Mouse (Mus musculus): ENCODE measurements at regions not wholly inside any gene's neighbourhood (a gene's known extent, or its start where the extent isn't known, plus 50 kb on each side); places are given as distances from the start of the nearest gene placed in this dataset.
A peak's percentile ranks its signal among the peaks of the same experiment; 100 is the strongest.

DNA sequence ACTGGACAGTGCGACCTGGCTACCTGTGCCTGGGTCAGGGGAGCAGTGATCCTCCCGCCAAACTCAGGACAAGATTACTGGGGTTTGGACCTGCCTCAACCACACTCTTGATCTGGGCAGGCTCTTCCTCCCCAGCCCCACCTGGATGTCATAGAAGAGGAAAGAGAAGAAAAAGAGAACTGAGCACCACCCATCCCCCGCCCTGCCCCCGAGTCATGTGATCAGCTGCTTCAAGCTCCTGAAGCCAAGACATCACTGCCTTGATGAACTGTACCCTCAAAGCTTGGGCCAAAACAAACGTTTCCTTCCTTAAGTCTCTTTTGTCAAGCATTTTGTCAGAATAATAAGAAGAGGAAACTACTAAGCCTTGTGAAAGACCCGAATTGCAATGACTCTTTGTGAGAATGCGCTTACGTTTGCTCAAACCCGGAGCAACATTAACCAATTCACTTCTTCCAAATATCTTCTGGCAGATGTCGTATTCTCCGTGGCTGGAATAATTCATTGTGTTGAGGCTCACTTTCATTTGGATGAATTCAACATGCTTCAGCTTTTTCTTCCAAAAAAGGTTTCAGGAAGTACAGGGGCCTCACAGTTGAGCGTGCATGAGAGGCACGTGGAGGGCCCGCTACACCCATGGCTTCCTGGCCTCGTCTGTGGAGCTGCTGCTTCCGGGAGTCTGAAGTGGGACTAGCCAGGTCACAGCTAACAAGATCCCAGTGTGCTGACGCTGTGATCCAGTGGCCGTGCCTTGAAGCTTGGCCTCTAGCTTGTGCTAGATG, 169.5 kb downstream of the Kdr start:
- no peak for TF ChIP-seq GATA4 (IDR thresholded peaks at IDR 0.05; ENCODE audit: insufficient replicate concordance, low read length)

- no peak for TF ChIP-seq GATA4 (IDR thresholded peaks at IDR 0.05; ENCODE audit: insufficient replicate concordance, low read length)
Observed at GRCm38 (mm10) chr5:75805011-75805410, 173.2 kb downstream of the Kdr start.

- no peak for TF ChIP-seq GATA4 (IDR thresholded peaks at IDR 0.05; ENCODE audit: insufficient replicate concordance, low read length)
Observed at GRCm38 (mm10) chr5:75804340-75804739, 173.9 kb downstream of the Kdr start.

DNA sequence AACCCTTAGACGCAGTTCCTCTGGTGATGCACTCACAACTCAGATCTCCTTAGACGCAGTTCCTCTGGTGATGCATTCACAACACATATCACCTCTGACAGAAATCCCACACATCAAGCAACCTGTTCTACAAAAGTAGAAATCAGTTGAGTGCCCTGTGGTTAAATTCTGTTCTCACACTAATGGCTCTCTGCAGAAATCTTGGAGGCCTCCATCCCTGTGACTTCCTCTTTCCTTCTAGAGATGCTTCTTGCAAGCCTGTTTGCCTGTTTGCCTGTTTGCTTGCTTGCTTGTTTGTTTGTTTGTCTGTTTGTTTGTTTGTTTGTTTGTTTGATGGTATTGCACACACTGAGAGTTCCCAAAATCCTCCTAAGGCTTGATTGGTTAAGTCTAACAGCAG, 175.2 kb downstream of the Kdr start:
- no peak for TF ChIP-seq GATA4 (IDR thresholded peaks at IDR 0.05; ENCODE audit: insufficient replicate concordance, low read length)

DNA sequence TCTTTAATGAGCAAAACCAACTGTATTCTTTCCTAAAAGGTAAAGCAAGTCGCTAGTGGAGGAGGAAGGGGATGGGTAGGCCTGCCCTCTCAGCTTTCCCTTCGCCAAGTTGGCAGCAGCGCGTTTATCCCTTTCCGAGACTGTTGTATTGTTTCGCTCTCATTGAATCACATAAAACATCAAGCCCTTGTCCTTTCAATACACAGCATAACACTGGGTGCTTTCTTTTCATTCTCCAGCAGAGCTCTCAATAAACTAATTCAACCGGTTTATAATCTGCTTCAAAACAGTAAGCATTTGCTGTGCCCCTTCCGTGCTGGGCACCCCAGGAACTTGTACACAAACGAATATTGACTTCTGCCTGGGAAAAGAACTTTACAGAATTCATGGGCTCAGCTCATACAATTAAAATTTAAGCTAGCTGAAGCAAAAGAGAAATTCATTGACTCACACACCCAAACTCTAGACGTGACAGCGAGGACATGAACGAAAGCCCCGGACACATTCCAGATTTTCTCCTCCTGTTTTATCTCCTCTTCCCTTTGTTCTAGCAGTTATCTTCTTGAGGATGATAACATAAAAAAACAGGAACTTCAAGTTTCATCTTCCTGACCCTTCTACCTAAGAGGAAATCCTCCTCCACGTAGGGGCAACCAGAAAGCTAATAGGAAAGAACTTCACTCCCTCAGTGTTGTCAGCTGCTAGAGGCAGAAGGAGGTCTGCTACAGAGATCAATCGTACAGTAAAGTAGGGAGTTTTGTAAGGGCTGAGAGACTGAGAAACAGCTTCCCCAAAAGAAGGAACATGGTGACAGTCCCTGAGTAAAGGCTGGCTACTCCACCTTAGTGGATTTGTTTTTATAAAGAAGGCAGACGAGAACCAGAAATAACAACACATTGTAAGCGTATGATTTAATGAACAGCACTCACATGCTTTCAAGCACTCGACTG, 177.9 kb downstream of the Kdr start:
- TF ChIP-seq GATA4 (IDR thresholded peaks at IDR 0.05; ENCODE audit: insufficient replicate concordance, low read length), result 0 out of 2 replicates have a peak, but pooled peaks have one; percentile 18

- no peak for TF ChIP-seq GATA4 (IDR thresholded peaks at IDR 0.05; ENCODE audit: insufficient replicate concordance, low read length)
Observed at GRCm38 (mm10) chr5:75799627-75800026, 178.6 kb downstream of the Kdr start.

- no peak for TF ChIP-seq GATA4 (IDR thresholded peaks at IDR 0.05; ENCODE audit: insufficient replicate concordance, low read length)
Observed at GRCm38 (mm10) chr5:75793184-75793583, 185.1 kb downstream of the Kdr start.

- TF ChIP-seq GATA4 (IDR thresholded peaks at IDR 0.05; ENCODE audit: insufficient replicate concordance, low read length), result no peak
Observed at GRCm38 (mm10) chr5:75791738-75792137, 186.5 kb downstream of the Kdr start.

DNA sequence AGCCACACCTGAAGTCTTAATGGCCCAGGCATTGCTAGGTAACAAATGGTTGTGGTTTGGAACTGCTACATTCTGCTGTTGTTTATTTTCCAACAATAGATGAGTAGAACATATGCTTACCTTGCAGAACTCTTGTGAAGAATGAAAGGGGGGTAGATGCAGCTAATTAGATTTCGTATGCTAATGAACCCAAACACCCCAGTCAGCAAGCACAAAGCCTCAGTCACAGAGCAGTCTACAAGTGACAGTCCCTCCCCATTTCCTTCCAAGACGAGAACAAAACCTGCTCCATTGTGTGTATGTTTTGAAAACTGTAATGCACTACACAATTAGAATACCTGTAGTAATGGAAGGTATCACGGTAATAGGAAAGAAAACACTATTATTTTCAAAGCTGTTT, 190.2 kb downstream of the Kdr start:
- TF ChIP-seq GATA4 (IDR thresholded peaks at IDR 0.05; ENCODE audit: insufficient replicate concordance, low read length), result no peak

DNA sequence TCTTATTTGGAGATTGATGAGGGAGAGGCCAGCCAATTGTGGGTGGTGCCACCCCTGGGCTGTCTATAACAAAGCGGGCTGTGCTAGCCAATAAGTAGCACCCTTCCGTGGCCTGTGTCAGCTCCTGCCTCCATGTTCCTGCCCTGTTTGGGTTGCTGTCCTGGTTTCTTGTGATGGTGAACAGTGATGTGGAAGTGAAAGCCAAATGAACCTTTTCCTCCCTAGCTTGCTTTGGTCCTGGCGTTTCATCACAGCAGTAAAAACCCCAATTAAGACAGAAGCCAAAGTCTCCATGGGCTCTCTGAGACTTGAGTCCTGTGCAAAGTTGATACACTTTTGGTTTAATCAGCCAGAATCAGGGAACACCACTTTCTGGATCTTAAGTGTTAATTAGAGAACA, 192.1 kb downstream of the Kdr start:
- TF ChIP-seq GATA4 (IDR thresholded peaks at IDR 0.05; ENCODE audit: insufficient replicate concordance, low read length), result no peak

DNA sequence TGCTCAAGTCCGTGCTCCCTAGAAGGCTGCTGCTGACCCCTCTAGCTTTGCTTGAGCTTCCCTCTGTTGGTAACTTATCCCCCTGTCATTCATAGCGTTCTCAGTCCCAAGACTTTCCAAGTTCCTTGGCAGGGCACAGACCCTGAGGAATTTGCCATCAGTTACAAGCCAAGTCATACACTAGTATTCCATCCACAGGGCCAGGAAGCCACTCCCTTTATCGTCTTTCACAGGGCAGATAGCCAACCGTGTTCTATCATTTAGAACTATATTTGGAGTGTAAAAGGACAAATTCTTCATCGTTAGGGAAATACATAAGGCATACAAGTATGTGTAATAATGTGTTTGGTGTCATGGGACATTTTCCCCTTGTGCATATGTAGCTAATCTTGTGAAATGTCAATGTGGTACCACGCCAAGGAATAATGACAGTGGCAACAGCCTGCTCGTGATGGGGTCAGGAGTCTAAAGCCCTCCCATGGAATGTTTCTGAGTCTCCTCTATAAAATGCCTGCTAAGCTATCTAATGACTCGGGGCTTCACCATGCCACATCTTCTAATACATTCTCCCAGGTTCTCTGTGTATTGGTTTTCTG, 193.2 kb downstream of the Kdr start:
- no peak for TF ChIP-seq GATA4 (IDR thresholded peaks at IDR 0.05; ENCODE audit: insufficient replicate concordance, low read length)

- TF ChIP-seq GATA4 (IDR thresholded peaks at IDR 0.05; ENCODE audit: insufficient replicate concordance, low read length), result no peak
Observed at GRCm38 (mm10) chr5:75770592-75770991, 195.9 kb downstream of the Kit start.

DNA sequence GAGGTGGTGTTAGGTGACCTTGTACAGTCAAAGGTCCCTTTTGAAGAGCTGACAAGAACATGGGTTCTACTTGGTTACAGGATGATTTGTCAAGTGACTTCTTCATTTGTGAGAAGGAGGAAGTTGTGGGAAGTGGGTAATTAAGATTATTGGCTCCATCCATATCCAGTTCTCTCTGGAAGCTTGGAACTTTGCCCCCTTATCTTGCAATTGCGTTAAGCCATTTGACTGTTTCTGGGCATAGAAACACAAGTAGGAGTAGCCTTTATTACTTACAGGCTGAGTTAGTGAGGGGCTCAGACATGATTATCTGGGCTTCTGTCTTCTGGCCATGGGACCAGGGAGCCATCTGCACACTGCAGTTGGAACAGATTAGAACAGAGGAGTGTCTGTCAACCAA, 192.5 kb downstream of the Kit start:
- no peak for TF ChIP-seq GATA4 (IDR thresholded peaks at IDR 0.05; ENCODE audit: insufficient replicate concordance, low read length)

DNA sequence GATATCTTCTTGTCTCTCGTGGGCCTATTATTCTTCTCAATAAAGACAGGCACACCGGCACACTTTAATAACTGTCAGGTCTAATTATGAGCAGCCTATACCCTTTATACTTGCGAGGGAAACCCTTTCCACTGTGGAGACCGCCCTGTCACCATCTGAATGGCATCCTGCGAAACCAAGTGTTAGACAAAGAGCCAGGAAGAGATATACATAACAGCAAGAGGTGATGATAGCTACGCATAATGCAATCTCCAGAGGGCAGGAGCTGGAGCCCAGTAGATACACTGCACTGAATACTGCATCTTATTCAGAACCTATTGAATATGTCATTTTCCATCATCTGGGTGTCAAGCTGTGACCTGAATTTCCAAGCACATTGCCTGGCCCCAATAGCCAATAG, 187.7 kb downstream of the Kit start:
- TF ChIP-seq GATA4 (IDR thresholded peaks at IDR 0.05; ENCODE audit: insufficient replicate concordance, low read length), result no peak

- TF ChIP-seq GATA4 (IDR thresholded peaks at IDR 0.05; ENCODE audit: insufficient replicate concordance, low read length), result no peak
Observed at GRCm38 (mm10) chr5:75761459-75762310, 187.0 kb downstream of the Kit start.

Data from liver, adult (tissue).